Mouse (Mus musculus) heart, embryonic 13.5 days (tissue): Measurements from ENCODE around the gene Fign. TPM values are rescaled to one million over a fixed set of nuclear protein-coding genes. Genes with fewer than 3 reads are reported as not detected.

ENCODE experiments used
- ATAC-seq: fragments of 200-750 bp; cut with Nextera tagmentation; 2 replicates; pipeline ENCODE4 v1.8.0; 2017; ENCODE audit warnings: moderate TSS enrichment; ENCODE audit not compliant: insufficient number of reproducible peaks, low FRiP score, low TSS enrichment; ENCODE audit errors: extremely low read depth
- H3K27ac ChIP-seq: fragments of 300-500 bp; sonication (generic); replicated peaks from 2 replicates; pipeline ENCODE4 v1.5.1; 2015; ENCODE audit warnings: moderate library complexity, mild to moderate bottlenecking, inconsistent platforms
- H3K27me3 ChIP-seq: fragments of 300-500 bp; sonication (generic); replicated peaks from 2 replicates; pipeline ENCODE4 v1.6.1; 2015; ENCODE audit warnings: mild to moderate bottlenecking, inconsistent platforms
- H3K36me3 ChIP-seq: fragments of 300-500 bp; sonication (generic); 2 replicates; pipeline ENCODE4 v1.6.1; 2015; ENCODE audit warnings: mild to moderate bottlenecking, inconsistent platforms
- H3K4me1 ChIP-seq: fragments of 300-500 bp; sonication (generic); 2 replicates; pipeline ENCODE4 v1.6.1; 2015; ENCODE audit warnings: inconsistent platforms
- H3K4me2 ChIP-seq: fragments of 300-500 bp; sonication (generic); 2 replicates; pipeline ENCODE4 v1.6.1; 2015; ENCODE audit warnings: inconsistent platforms, mild to moderate bottlenecking, moderate library complexity
- H3K4me3 ChIP-seq: fragments of 300-500 bp; sonication (generic); 2 replicates; pipeline ENCODE4 v1.5.1; 2015; ENCODE audit warnings: moderate library complexity, mild to moderate bottlenecking, inconsistent platforms
- H3K9ac ChIP-seq: fragments of 300-500 bp; sonication (generic); 2 replicates; pipeline ENCODE4 v1.6.1; 2015; ENCODE audit warnings: inconsistent platforms, mild to moderate bottlenecking, moderate library complexity
- H3K9me3 ChIP-seq: fragments of 300-500 bp; sonication (generic); 2 replicates; pipeline ENCODE4 v1.6.1; 2016; ENCODE audit warnings: inconsistent platforms
- WGBS: fragments of 180-500 bp; shearing (Covaris S2); methylation state at CpG from one replicate; pipeline ENCODE4 v1.1.7; 2015; ENCODE audit warnings: mixed read lengths; 5-methylcytosine and 5-hydroxymethylcytosine counted together
- polyA plus RNA-seq: library from polyadenylated mRNA; unstranded; fragments of >200 nt; fragmentation: Nextera tagmentation; extraction: Ambion mirVana; gene quantifications from 2 replicates; pipeline ENCODE4 v1.2.1, GENCODE M21; 2015

Fign gene
- polyA plus RNA-seq, 1 experiment from 2014 or later = 8.3 TPM

GRCm38 (mm10) chr2:63926481-63927097, 171.2 kb downstream of the Fign start:
- peaks cover 3% of the 10 kb centered on the region; the same call in 1 of the 2 replicates for H3K9me3 ChIP-seq
- H3K4me1 ChIP-seq = no peaks in the 10 kb centered on the region
- 31% methylated on average over 4 of the region's 4 CpGs for WGBS
- H3K27ac ChIP-seq = no peak overlapping the region
- no peak for ATAC-seq
- no peaks in the 10 kb centered on the region for H3K27me3 ChIP-seq
- H3K4me3 ChIP-seq = no peak overlapping the region
- H3K4me2 ChIP-seq = no peak overlapping the region
- no peak overlapping the region for H3K9ac ChIP-seq
- H3K36me3 ChIP-seq = no peaks in the 10 kb centered on the region

- Histone ChIP-seq H3K27me3 (no peaks in the 10 kb centered on the region), H3K36me3 (no peaks in the 10 kb centered on the region), H3K9ac (no peak overlapping the region), H3K4me1 (0 out of 2 replicates have a peak, but pooled peaks cover 3% of the 10 kb centered on the region), H3K27ac (no peak overlapping the region), H3K9me3 (no peaks in the 10 kb centered on the region), H3K4me3 (no peak overlapping the region), H3K4me2 (no peak overlapping the region)
- no peak for ATAC-seq
- WGBS = 57% methylated on average over 4 of the region's 4 CpGs
Observed at GRCm38 (mm10) chr2:63925721-63926235, 172.1 kb downstream of the Fign start.
